Mouse (Mus musculus) heart, embryonic 15.5 days (tissue): ENCODE results near the gene Msx2. TPM values are rescaled to one million over a fixed set of nuclear protein-coding genes. Genes with fewer than 3 reads are reported as not detected.

Experiments
- ATAC-seq: fragments of 200-750 bp; cut with Nextera tagmentation; replicated peaks from 2 replicates; pipeline ENCODE4 v1.8.0; 2017; ENCODE audit warnings: low read depth, moderate TSS enrichment; ENCODE audit not compliant: insufficient number of reproducible peaks, insufficient read depth, low FRiP score
- H3K27ac ChIP-seq: fragments of 300-500 bp; sonication (generic); 2 replicates; pipeline ENCODE4 v1.5.1; 2015; ENCODE audit warnings: mild to moderate bottlenecking, inconsistent platforms
- H3K27me3 ChIP-seq: fragments of 300-500 bp; sonication (generic); 2 replicates; pipeline ENCODE4 v1.6.1; 2015; ENCODE audit warnings: inconsistent platforms
- H3K36me3 ChIP-seq: fragments of 300-500 bp; sonication (generic); 2 replicates; pipeline ENCODE4 v1.6.1; 2015; ENCODE audit warnings: mild to moderate bottlenecking, inconsistent platforms
- H3K4me1 ChIP-seq: fragments of 300-500 bp; sonication (generic); replicated peaks from 2 replicates; pipeline ENCODE4 v1.6.1; 2015; ENCODE audit warnings: inconsistent platforms
- H3K4me2 ChIP-seq: fragments of 300-500 bp; sonication (generic); 2 replicates; pipeline ENCODE4 v1.6.1; 2015; ENCODE audit warnings: inconsistent platforms, mild to moderate bottlenecking, moderate library complexity
- H3K4me3 ChIP-seq: fragments of 300-500 bp; sonication (generic); 2 replicates; pipeline ENCODE4 v1.5.1; 2015; ENCODE audit warnings: mild to moderate bottlenecking, inconsistent platforms
- H3K9ac ChIP-seq: fragments of 300-500 bp; sonication (generic); 2 replicates; pipeline ENCODE4 v1.6.1; 2015; ENCODE audit warnings: mild to moderate bottlenecking, inconsistent platforms
- H3K9me3 ChIP-seq: fragments of 300-500 bp; sonication (generic); replicated peaks from 2 replicates; pipeline ENCODE4 v1.6.1; 2016; ENCODE audit warnings: inconsistent platforms
- WGBS: fragments of 180-500 bp; shearing (Covaris S2); methylation state at CpG from one replicate; pipeline ENCODE4 v1.1.7; 2015; ENCODE audit warnings: mixed read lengths; 5-methylcytosine and 5-hydroxymethylcytosine counted together
- polyA plus RNA-seq: library from polyadenylated mRNA; unstranded; fragments of >200 nt; fragmentation: Nextera tagmentation; extraction: Ambion mirVana; gene quantifications from 2 replicates; pipeline ENCODE4 v1.2.1, GENCODE M21; 2015

The Msx2 gene
- polyA plus RNA-seq, 1 experiment from 2014 or later, result 2.4 TPM

GRCm38 (mm10) chr13:53475701-53476188 lies 2.9 kb upstream of the Msx2 start:
- Histone ChIP-seq H3K27me3 (peaks cover 66% of the 10 kb centered on the region), H3K36me3 (no peaks in the 10 kb centered on the region), H3K4me2 (peak overlapping the region; percentile 92), H3K4me1 (peaks cover 23% of the 10 kb centered on the region), H3K27ac (peak overlapping the region; percentile 29; the same call in 1 of the 2 replicates), H3K4me3 (peak overlapping the region; percentile 60), H3K9ac (peak overlapping the region; percentile 54), H3K9me3 (no peaks in the 10 kb centered on the region)
- peak; percentile 48; the same call in 1 of the 2 replicates for ATAC-seq
- WGBS, result 0% methylated on average over 37 of the region's 37 CpGs

- 29% methylated on average over 6 of the region's 6 CpGs for WGBS
- ATAC-seq, result no peak
- Histone ChIP-seq H3K9ac (no peak overlapping the region), H3K36me3 (no peaks in the 10 kb centered on the region), H3K4me3 (no peak overlapping the region), H3K9me3 (no peaks in the 10 kb centered on the region), H3K4me2 (no peak overlapping the region), H3K27me3 (peaks cover 78% of the 10 kb centered on the region), H3K27ac (no peak overlapping the region), H3K4me1 (peaks cover 23% of the 10 kb centered on the region)
Measured at GRCm38 (mm10) chr13:53474491-53474890, 1.6 kb upstream of the Msx2 start.

- Histone ChIP-seq H3K36me3 (no peaks in the 10 kb centered on the region), H3K4me3 (no peak overlapping the region), H3K27me3 (peaks cover 82% of the 10 kb centered on the region), H3K9me3 (no peaks in the 10 kb centered on the region), H3K4me2 (no peak overlapping the region), H3K9ac (no peak overlapping the region), H3K27ac (no peak overlapping the region), H3K4me1 (peaks cover 23% of the 10 kb centered on the region)
- no peak for ATAC-seq
- WGBS, result 38% methylated on average over 5 of the region's 5 CpGs
Measured at GRCm38 (mm10) chr13:53473991-53474390, 1.1 kb upstream of the Msx2 start.

- Histone ChIP-seq H3K9me3 (no peaks in the 10 kb centered on the region), H3K4me1 (peaks cover 23% of the 10 kb centered on the region), H3K27me3 (peaks cover 87% of the 10 kb centered on the region), H3K27ac (no peak overlapping the region), H3K36me3 (no peaks in the 10 kb centered on the region), H3K4me2 (no peak overlapping the region; the same call in 1 of the 2 replicates), H3K9ac (no peak overlapping the region), H3K4me3 (no peak overlapping the region)
- no peak for ATAC-seq
- 38% methylated on average over 4 of the region's 4 CpGs for WGBS
Measured at GRCm38 (mm10) chr13:53473291-53473690, 417 bp upstream of the Msx2 start.

GRCm38 (mm10) chr13:53471926-53472613 lies 804 bp downstream of the Msx2 start:
- peak; percentile 20; the same call in 1 of the 2 replicates for ATAC-seq
- Histone ChIP-seq H3K36me3 (no peaks in the 10 kb centered on the region), H3K4me3 (peak overlapping the region; percentile 59), H3K4me1 (peaks cover 23% of the 10 kb centered on the region), H3K27me3 (peaks cover 90% of the 10 kb centered on the region), H3K9me3 (no peaks in the 10 kb centered on the region), H3K27ac (peak overlapping the region; percentile 51), H3K9ac (peak overlapping the region; percentile 55), H3K4me2 (peak overlapping the region; percentile 87)
- 1% methylated on average over 50 of the region's 50 CpGs for WGBS

GRCm38 (mm10) chr13:53471411-53471810 lies 1.5 kb downstream of the Msx2 start:
- H3K4me2 ChIP-seq, result peak overlapping the region; percentile 87
- H3K9ac ChIP-seq, result no peak overlapping the region
- H3K27ac ChIP-seq, result no peak overlapping the region

GRCm38 (mm10) chr13:53470437-53471151 lies 2.3 kb downstream of the Msx2 start:
- Histone ChIP-seq H3K4me2 (0 out of 2 replicates have a peak overlapping the region, but pooled peaks have one; percentile 87), H3K9me3 (no peaks in the 10 kb centered on the region), H3K9ac (no peak overlapping the region), H3K4me3 (peak overlapping the region; percentile 59; the same call in 1 of the 2 replicates), H3K36me3 (no peaks in the 10 kb centered on the region), H3K27ac (no peak overlapping the region), H3K4me1 (peaks cover 21% of the 10 kb centered on the region), H3K27me3 (peaks cover 88% of the 10 kb centered on the region)
- 32% methylated on average over 9 of the region's 9 CpGs for WGBS
- no peak for ATAC-seq

More at GRCm38 (mm10) chr13:53471411-53471810, 1.5 kb downstream of the Msx2 start:
- Histone ChIP-seq H3K4me1 (peaks cover 22% of the 10 kb centered on the region), H3K36me3 (no peaks in the 10 kb centered on the region), H3K27me3 (peaks cover 90% of the 10 kb centered on the region), H3K4me3 (peak overlapping the region; percentile 59), H3K9me3 (no peaks in the 10 kb centered on the region)
- no peak for ATAC-seq
- 24% methylated on average over 6 of the region's 6 CpGs for WGBS

GRCm38 (mm10) chr13:53469756-53470155 lies 3.1 kb downstream of the Msx2 start:
- Histone ChIP-seq H3K4me3 (no peak overlapping the region), H3K27me3 (peaks cover 88% of the 10 kb centered on the region), H3K36me3 (no peaks in the 10 kb centered on the region), H3K4me2 (no peak overlapping the region), H3K9me3 (no peaks in the 10 kb centered on the region), H3K4me1 (peaks cover 20% of the 10 kb centered on the region), H3K27ac (no peak overlapping the region), H3K9ac (no peak overlapping the region)
- no peak for ATAC-seq
- 48% methylated on average over 5 of the region's 5 CpGs for WGBS

GRCm38 (mm10) chr13:53468171-53468570 lies 4.7 kb downstream of the Msx2 start:
- Histone ChIP-seq H3K4me3 (no peak overlapping the region), H3K9ac (no peak overlapping the region), H3K36me3 (no peaks in the 10 kb centered on the region), H3K9me3 (no peaks in the 10 kb centered on the region), H3K27me3 (peaks cover 92% of the 10 kb centered on the region), H3K4me1 (peaks cover 24% of the 10 kb centered on the region), H3K27ac (no peak overlapping the region), H3K4me2 (no peak overlapping the region)
- ATAC-seq, result no peak
- 57% methylated on average over 14 of the region's 14 CpGs for WGBS

- Histone ChIP-seq H3K36me3 (no peaks in the 10 kb centered on the region), H3K9ac (no peak overlapping the region), H3K4me3 (peak overlapping the region; percentile 35), H3K27me3 (peaks cover 90% of the 10 kb centered on the region), H3K9me3 (no peaks in the 10 kb centered on the region), H3K4me2 (peak overlapping the region; percentile 54), H3K27ac (no peak overlapping the region), H3K4me1 (peaks cover 27% of the 10 kb centered on the region)
- WGBS, result 22% methylated on average over 18 of the region's 18 CpGs
- ATAC-seq, result no peak
Measured at GRCm38 (mm10) chr13:53466189-53466866, 6.5 kb downstream of the Msx2 start.

- Histone ChIP-seq H3K9ac (no peak overlapping the region), H3K4me3 (peak overlapping the region; percentile 35), H3K27ac (no peak overlapping the region), H3K4me2 (peak overlapping the region; percentile 54), H3K36me3 (no peaks in the 10 kb centered on the region), H3K27me3 (peaks cover 90% of the 10 kb centered on the region), H3K9me3 (no peaks in the 10 kb centered on the region), H3K4me1 (peaks cover 27% of the 10 kb centered on the region)
- ATAC-seq, result no peak
- 11% methylated on average over 26 of the region's 26 CpGs for WGBS
Measured at GRCm38 (mm10) chr13:53465191-53465820, 7.6 kb downstream of the Msx2 start.
